Mouse (Mus musculus) fat pad, adult 2 months (tissue): Measurements from ENCODE around the gene Cbx6.

Source experiments
- DNase-seq: peaks from one replicate; pipeline ENCODE4 v3.0.0-alpha.2; 2011; ENCODE audit warnings: low read depth, low spot score; ENCODE audit errors: extremely low read depth

Gene Cbx6

DNA sequence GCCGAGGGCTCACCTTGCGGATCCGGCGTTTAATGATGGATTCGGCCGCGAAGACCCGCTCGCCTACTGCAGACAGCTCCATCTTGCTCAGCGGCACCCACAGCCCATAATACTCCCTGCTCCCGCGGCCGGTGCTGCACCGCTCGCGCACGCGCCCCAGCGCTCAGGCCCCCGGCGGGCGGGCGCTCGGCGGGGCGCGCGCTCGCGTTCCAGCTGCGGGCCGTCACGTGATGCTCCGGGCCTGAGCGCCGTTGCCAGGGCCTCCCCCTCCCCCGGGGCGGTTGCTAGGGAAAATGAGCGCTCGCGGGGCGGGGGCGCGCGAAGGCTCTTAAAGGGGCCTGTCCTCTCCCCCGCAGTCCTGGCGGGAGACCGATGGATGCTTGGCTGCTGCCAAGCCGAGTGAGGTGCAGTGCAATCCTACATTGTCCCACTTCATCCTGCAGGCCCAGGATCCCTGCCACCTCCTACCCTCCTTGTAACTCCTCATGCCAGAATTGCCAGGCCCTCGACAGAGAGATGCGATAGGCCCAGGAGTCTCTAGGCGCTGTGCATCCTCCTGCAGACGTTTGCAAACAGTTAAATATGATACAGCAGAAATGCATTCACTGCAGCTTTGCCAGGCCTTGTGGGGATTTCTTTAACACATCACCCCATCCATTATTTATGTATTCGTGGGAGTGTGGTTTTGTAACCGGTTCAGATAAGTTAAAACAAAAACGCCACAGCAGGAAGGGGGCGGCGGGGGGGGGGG, at the start of gene Cbx6, which contains the start of gene Npcd:
Gene Cbx6 (minus strand): TSS at position 559 of the 751 bp plus-strand sequence.
Gene Npcd (minus strand): TSS at position 108 of the 751 bp plus-strand sequence.
- no peak for DNase-seq

DNA sequence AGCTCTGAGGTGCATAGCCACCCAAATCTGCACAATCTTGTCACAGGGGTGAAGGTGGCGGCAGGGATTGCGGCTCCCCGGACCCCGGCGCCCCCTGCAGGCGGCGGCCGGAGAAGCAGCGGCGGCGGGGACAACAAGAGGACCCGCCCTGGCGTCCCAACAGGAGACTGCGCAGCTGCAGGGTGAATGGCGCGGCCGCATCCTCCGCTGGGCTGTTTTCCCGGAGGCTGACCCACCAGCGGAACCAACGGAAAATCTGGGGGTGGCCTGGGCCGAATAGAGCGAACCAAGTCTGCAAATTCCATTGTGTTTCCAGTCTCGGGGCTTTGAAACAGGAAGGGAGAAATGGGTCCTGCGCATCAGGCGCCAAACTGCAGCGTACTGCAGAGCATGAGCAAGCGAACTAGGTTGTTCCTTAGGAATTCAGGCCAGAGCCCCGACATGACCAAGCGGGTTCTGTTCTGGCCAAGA, 48.9 kb upstream of the Cbx6 start:
- no peak for DNase-seq

DNA sequence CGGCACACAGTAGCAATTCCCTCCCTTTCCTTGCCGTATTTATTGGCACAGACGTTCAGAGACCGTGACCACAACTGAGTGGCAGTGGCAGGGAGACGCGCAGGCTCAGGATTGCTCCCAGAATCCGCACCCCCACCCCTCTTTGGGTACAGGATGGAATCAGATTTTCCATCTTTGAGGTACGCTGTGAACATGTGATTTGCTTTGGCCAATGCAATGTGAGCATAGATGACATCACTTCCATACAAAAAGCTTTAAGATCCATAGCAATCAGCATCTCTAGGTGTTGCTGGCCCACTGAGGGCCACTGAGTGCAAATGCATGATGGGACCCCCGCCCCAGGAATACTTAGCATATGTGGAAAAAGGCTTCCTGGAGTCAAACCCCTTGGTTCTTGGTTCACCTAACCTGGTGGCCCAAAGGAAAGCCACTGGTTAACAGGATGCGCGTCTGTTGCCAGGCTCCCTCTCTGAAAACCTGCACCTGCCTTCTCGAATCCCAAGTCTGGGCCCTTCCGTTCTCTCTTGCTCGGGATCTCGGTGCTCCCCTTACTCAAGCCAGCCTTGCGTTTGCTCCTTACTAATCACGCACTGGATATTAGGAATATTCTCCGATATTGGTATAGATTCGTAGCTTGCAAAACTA, 48.3 kb upstream of the Cbx6 start:
- DNase-seq: no peak

GRCm38 (mm10) chr15:79880477-79880876, 46.0 kb upstream of the Cbx6 start:
- no peak for DNase-seq

DNA sequence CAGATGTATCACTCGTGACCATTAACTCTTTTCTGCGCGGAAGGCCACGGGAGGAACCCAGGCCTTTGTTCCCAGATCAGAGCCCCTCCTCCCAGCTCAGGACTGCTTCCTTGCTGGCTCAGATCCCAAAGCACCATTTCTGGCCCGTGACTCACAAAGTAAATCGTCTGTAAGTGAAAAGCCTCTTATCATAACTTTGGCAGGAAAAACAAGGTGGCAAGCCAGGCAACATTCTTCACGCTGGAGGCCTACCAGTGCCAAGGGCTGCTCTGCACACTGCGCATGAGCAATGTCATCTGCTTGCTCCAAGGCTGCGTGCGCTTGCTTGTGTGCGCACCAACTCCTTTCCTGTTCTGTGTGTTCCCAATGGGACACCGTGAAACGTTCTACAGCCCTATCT, 44.8 kb upstream of the Cbx6 start:
- peak; percentile 65 for DNase-seq

GRCm38 (mm10) chr15:79878725-79879136, 44.2 kb upstream of the Cbx6 start:
- DNase-seq: no peak

DNA sequence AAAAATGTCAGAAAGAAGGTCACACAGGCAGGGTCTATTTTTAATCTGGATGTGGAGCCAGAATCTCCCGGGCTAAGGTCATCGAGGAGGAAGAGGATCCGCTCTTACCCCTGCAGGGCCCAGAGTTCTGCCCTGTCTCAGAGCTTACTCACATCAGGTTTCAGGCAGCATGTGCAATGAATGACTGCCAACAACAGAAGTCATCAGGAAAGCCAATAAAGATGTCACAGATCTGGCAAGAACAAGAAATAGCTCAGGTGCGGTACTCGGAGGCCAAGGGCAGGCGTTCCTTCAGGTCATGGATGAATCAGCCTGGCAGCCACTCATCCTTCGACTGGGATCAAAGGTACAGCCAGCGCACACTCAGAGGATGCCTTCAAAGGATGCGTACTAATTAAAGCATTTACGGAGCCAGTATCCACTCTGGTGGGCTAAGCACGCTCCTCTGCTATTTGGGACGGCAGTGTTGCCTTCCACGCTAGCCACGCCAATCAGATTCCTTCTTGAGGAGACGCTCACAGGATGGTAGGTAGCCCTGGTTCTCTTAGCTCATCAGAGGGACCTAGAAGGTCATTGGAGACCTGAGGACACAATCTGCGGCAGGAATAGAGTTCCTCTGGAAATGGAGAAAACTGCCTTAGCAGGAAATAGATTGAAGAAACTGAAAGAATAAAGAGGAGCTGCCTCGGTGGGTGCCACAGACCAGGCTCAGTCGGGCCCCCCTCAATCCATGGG, 40.9 kb upstream of the Cbx6 start:
- DNase-seq: no peak

GRCm38 (mm10) chr15:79873995-79874394, 39.5 kb upstream of the Cbx6 start:
- no peak for DNase-seq

GRCm38 (mm10) chr15:79873545-79873944, 39.1 kb upstream of the Cbx6 start:
- DNase-seq: no peak

DNA sequence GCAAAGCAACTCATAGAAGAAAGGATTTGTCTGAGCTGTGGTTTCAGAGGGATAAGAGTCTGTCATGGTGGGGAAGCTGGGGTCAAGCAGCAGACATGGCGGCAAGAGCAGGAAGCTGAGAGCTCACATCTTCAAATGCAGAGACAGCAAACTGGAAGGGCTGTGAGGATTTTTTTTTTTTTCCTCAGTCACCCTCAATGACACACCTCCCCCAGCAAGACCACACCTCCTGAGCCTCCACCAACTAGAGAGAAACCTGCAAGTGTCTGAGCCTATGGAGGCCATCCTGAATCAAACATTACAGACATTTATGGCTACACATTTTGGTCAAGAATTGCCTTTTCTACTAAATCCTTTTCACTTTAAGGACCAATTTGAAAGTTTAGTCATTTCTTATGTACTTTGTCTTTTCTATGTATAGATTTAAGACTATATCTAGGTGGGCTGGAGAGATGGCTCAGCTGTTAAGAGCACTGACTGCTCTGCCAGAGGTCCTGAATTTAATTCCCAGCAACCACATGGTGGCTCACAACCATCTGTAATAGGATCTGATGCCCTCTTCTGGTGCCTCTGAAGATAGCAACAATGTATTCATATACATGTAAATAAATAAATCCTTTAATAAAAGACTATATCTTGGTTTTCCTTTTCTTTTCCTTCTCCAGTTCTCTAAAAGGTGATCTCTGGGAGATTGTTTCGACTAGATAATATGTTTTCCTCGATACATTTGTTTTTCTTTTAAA, 32.9 kb upstream of the Cbx6 start:
- DNase-seq: no peak

- no peak for DNase-seq
Measured at GRCm38 (mm10) chr15:79859821-79860220, 25.3 kb upstream of the Cbx6 start.

DNA sequence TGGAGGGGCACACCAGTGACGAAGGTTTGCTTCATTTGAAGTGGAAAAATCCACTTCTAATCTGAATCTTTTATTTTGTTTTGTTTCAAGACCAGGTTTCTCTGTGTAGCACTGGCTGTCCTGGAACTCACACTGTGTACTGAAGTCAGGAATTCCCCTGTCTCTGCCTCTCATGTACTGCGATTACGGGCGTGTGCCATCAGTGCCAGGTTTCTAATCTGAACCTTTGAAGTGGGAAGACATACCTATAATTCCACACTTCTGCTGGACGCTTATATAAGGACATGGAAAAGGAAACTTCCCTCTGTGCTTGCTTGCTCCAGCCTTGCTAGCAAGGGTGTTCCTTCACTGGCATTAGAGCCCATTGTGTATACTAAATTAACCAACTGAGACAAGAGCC, 24.5 kb upstream of the Cbx6 start:
- DNase-seq: no peak

- DNase-seq: no peak
Measured at GRCm38 (mm10) chr15:79850143-79850542, 15.7 kb upstream of the Cbx6 start.

GRCm38 (mm10) chr15:79847100-79847499, 12.6 kb upstream of the Cbx6 start:
- no peak for DNase-seq

- DNase-seq: no peak
Measured at GRCm38 (mm10) chr15:79845986-79846385, 11.5 kb upstream of the Cbx6 start.

GRCm38 (mm10) chr15:79842985-79843384, 8.5 kb upstream of the Cbx6 start:
- no peak for DNase-seq

- no peak for DNase-seq
Measured at GRCm38 (mm10) chr15:79840281-79840680, 5.8 kb upstream of the Cbx6 start.

GRCm38 (mm10) chr15:79834881-79835260, 383 bp upstream of the Cbx6 start:
- no peak for DNase-seq

- DNase-seq: no peak
Measured at GRCm38 (mm10) chr15:79833251-79834050, 1.0 kb downstream of the Cbx6 start.
